Mouse (Mus musculus) kidney, embryonic 15.5 days (tissue): ENCODE measurements around the gene Lmntd1. TPM values are rescaled to one million over a fixed set of nuclear protein-coding genes. Genes with fewer than 3 reads are reported as not detected.

Experiments used
- ATAC-seq: fragments of 200-750 bp; cut with Nextera tagmentation; replicated peaks from 2 replicates; pipeline ENCODE4 v1.8.0; 2017; ENCODE audit warnings: moderate TSS enrichment; ENCODE audit not compliant: low FRiP score
- H3K27ac ChIP-seq: fragments of 300-500 bp; sonication (generic); 2 replicates; pipeline ENCODE4 v1.5.1; 2015; ENCODE audit warnings: mild to moderate bottlenecking, inconsistent platforms
- H3K27me3 ChIP-seq: fragments of 300-500 bp; sonication (generic); 2 replicates; pipeline ENCODE4 v1.6.1; 2015; ENCODE audit warnings: inconsistent platforms
- H3K36me3 ChIP-seq: fragments of 300-500 bp; sonication (generic); 2 replicates; pipeline ENCODE4 v1.6.1; 2015; ENCODE audit warnings: inconsistent platforms
- H3K4me1 ChIP-seq: fragments of 300-500 bp; sonication (generic); 2 replicates; pipeline ENCODE4 v1.6.1; 2015; ENCODE audit warnings: inconsistent platforms
- H3K4me2 ChIP-seq: fragments of 300-500 bp; sonication (generic); 2 replicates; pipeline ENCODE4 v1.6.1; 2015; ENCODE audit warnings: moderate library complexity, mild to moderate bottlenecking, inconsistent platforms
- H3K4me3 ChIP-seq: fragments of 300-500 bp; sonication (generic); replicated peaks from 2 replicates; pipeline ENCODE4 v1.5.1; 2015; ENCODE audit warnings: mild to moderate bottlenecking, inconsistent platforms
- H3K9ac ChIP-seq: fragments of 300-500 bp; sonication (generic); 2 replicates; pipeline ENCODE4 v1.6.1; 2015; ENCODE audit warnings: mild to moderate bottlenecking, inconsistent platforms
- H3K9me3 ChIP-seq: fragments of 300-500 bp; sonication (generic); replicated peaks from 2 replicates; pipeline ENCODE4 v1.6.1; 2016; ENCODE audit warnings: inconsistent platforms
- WGBS: fragments of 180-500 bp; shearing (Covaris S2); methylation state at CpG from one replicate; pipeline ENCODE4 v1.1.7; 2015; ENCODE audit warnings: mixed read lengths; 5-methylcytosine and 5-hydroxymethylcytosine counted together
- polyA plus RNA-seq: library from polyadenylated mRNA; unstranded; fragments of >200 nt; fragmentation: Nextera tagmentation; extraction: Ambion mirVana; gene quantifications from 2 replicates; pipeline ENCODE4 v1.2.1, GENCODE M21; 2015

Lmntd1 gene
- polyA plus RNA-seq, 1 experiment from 2014 or later, result 2.4 TPM

- Histone ChIP-seq H3K4me3 (no peak overlapping the region), H3K27ac (no peak overlapping the region), H3K9ac (no peak overlapping the region), H3K4me2 (no peak overlapping the region), H3K27me3 (no peaks in the 10 kb centered on the region), H3K4me1 (peaks cover 4% of the 10 kb centered on the region; the same call in 1 of the 2 replicates), H3K9me3 (no peaks in the 10 kb centered on the region), H3K36me3 (no peaks in the 10 kb centered on the region)
- ATAC-seq, result 0 out of 2 replicates have a peak, but pooled peaks have one; percentile 40
- 83% methylated on average over 5 of the region's 5 CpGs for WGBS
Observed at GRCm38 (mm10) chr6:145550993-145551392, 63.1 kb downstream of the Lmntd1 start.

- ATAC-seq, result peak; percentile 87
- Histone ChIP-seq H3K27ac (0 out of 2 replicates have a peak overlapping the region, but pooled peaks have one; percentile 29), H3K36me3 (no peaks in the 10 kb centered on the region), H3K4me2 (no peak overlapping the region), H3K4me1 (peaks cover 15% of the 10 kb centered on the region; the same call in 1 of the 2 replicates), H3K9me3 (peaks cover 6% of the 10 kb centered on the region; the same call in 1 of the 2 replicates), H3K9ac (no peak overlapping the region), H3K27me3 (no peaks in the 10 kb centered on the region), H3K4me3 (no peak overlapping the region)
- WGBS, result 30% methylated on average over 13 of the region's 13 CpGs
Observed at GRCm38 (mm10) chr6:145545927-145546641, 68.0 kb downstream of the Lmntd1 start.

DNA sequence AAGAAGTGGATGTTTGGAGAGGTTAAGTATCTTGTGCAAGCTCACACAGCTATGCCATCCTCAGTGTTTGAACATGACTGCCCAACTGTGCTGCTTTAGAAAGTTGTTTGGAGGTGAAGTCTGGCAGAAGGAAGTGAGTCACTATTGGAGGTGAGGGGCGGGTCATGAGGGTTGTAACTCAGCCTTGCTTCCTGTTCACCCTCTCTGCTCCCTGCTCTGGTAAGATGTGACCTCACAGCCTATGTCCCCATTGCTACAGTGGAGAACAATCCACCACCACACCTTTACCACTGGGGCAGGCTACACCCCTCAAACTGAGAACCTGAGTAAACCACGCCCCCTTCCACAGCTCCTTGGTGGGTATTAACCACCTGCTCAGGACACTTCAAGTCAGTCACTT lies 69.3 kb downstream of the Lmntd1 start:
- Histone ChIP-seq H3K4me1 (peaks cover 12% of the 10 kb centered on the region; the same call in 1 of the 2 replicates), H3K27ac (no peak overlapping the region), H3K4me2 (no peak overlapping the region), H3K27me3 (no peaks in the 10 kb centered on the region), H3K9ac (no peak overlapping the region), H3K9me3 (peaks cover 6% of the 10 kb centered on the region; the same call in 1 of the 2 replicates), H3K36me3 (no peaks in the 10 kb centered on the region), H3K4me3 (no peak overlapping the region)
- no peak for ATAC-seq
- WGBS, result 89% methylated on average over 2 of the region's 2 CpGs

- H3K27me3 ChIP-seq, result no peaks in the 10 kb centered on the region
- H3K9ac ChIP-seq, result no peak overlapping the region
- peaks cover 6% of the 10 kb centered on the region; the same call in 1 of the 2 replicates for H3K9me3 ChIP-seq
- H3K4me3 ChIP-seq, result no peak overlapping the region
- no peak for ATAC-seq
- peaks cover 17% of the 10 kb centered on the region for H3K4me1 ChIP-seq
- 66% methylated on average over 12 of the region's 12 CpGs for WGBS
- H3K4me2 ChIP-seq, result no peak overlapping the region
- H3K27ac ChIP-seq, result no peak overlapping the region
- H3K36me3 ChIP-seq, result no peaks in the 10 kb centered on the region
Observed at GRCm38 (mm10) chr6:145544304-145544703, 69.8 kb downstream of the Lmntd1 start.

DNA sequence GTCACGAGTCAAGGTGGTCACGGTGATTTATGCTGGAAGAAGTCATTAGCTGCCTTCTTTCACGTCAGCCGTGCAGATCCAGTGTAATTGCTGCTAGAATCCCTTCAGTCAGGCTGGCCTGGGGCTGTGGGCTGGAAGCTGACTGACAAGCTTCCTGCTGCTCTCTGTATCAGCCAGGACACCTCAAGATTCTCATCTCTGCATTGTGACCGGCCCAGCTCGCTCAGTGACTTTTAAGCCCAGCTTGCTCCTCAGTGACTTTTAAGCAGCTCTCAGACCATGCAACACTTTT lies 74.6 kb downstream of the Lmntd1 start:
- H3K27me3 ChIP-seq, result no peaks in the 10 kb centered on the region
- H3K4me2 ChIP-seq, result no peak overlapping the region
- H3K9ac ChIP-seq, result no peak overlapping the region
- H3K36me3 ChIP-seq, result no peaks in the 10 kb centered on the region
- ATAC-seq, result no peak
- H3K9me3 ChIP-seq, result peaks cover 6% of the 10 kb centered on the region; the same call in 1 of the 2 replicates
- H3K27ac ChIP-seq, result peak overlapping the region; percentile 52; the same call in 1 of the 2 replicates
- H3K4me3 ChIP-seq, result no peak overlapping the region
- WGBS, result 35% methylated on average over 6 of the region's 6 CpGs
- peaks cover 20% of the 10 kb centered on the region for H3K4me1 ChIP-seq

DNA sequence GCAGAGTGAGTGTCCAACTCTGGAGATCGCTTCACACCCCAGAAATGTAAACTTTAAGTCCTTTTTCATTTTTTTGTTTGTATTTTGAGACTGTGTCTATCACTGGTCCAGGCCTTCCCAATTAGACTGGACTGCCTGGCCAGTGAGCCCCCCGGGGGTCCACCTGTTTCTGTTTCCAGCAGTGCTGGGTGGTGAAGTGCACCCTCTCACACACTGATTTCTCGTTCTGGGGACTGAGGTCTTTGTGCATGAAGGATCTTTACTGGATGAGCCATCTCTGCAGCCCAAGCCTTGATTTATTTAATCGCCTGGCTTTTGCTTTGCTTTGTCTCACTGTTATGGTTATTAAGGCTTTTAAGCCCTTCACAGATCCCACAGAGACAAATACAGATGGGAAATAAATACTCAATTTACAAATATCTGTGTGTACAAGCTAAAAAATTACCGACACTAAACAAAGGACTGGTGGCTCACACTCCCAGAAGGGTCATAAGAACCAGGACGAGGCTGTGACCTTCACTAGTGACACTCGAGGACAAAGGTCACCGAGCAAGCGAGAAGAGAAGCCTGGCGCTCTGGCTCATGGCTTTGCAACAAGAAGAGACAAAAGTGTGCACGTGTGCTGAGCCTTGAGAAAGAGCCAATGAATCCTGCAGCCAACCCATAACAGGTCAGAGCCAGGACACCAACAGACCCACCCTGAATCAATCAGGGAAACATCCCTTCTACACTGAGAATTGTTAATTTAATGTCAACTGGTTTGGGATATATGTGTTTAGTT lies 75.1 kb downstream of the Lmntd1 start:
- Histone ChIP-seq H3K27ac (peak overlapping the region; percentile 43), H3K4me1 (peaks cover 15% of the 10 kb centered on the region)
- ATAC-seq, result no peak

GRCm38 (mm10) chr6:145530464-145530863 lies 83.7 kb downstream of the Lmntd1 start:
- H3K4me2 ChIP-seq, result no peak overlapping the region
- H3K9ac ChIP-seq, result no peak overlapping the region
- no peak for ATAC-seq
- H3K27me3 ChIP-seq, result no peaks in the 10 kb centered on the region
- H3K4me1 ChIP-seq, result no peaks in the 10 kb centered on the region
- H3K9me3 ChIP-seq, result no peaks in the 10 kb centered on the region
- whole genome bisulfite sequencing, result 76% methylated on average over 3 of the region's 3 CpGs
- no peak overlapping the region for H3K4me3 ChIP-seq
- H3K27ac ChIP-seq, result no peak overlapping the region
- H3K36me3 ChIP-seq, result no peaks in the 10 kb centered on the region

More for the DNA sequence above, 75.1 kb downstream of the Lmntd1 start:
- no peak overlapping the region for H3K4me3 ChIP-seq
- no peak overlapping the region for H3K9ac ChIP-seq
- H3K9me3 ChIP-seq, result peaks cover 6% of the 10 kb centered on the region; the same call in 1 of the 2 replicates
- WGBS, result 32% methylated on average over 11 of the region's 11 CpGs
- no peaks in the 10 kb centered on the region for H3K27me3 ChIP-seq
- no peak overlapping the region for H3K4me2 ChIP-seq
- H3K36me3 ChIP-seq, result no peaks in the 10 kb centered on the region

- H3K9ac ChIP-seq, result no peak overlapping the region
- H3K4me3 ChIP-seq, result no peak overlapping the region
- no peak overlapping the region for H3K27ac ChIP-seq
- H3K9me3 ChIP-seq, result no peaks in the 10 kb centered on the region; the same call in 1 of the 2 replicates
- no peak overlapping the region for H3K4me2 ChIP-seq
- 92% methylated on average over 9 of the region's 9 CpGs for WGBS
- H3K27me3 ChIP-seq, result no peaks in the 10 kb centered on the region
- H3K4me1 ChIP-seq, result no peaks in the 10 kb centered on the region
- H3K36me3 ChIP-seq, result no peaks in the 10 kb centered on the region
- ATAC-seq, result no peak
Observed at GRCm38 (mm10) chr6:145523337-145523736, 90.8 kb downstream of the Lmntd1 start.

DNA sequence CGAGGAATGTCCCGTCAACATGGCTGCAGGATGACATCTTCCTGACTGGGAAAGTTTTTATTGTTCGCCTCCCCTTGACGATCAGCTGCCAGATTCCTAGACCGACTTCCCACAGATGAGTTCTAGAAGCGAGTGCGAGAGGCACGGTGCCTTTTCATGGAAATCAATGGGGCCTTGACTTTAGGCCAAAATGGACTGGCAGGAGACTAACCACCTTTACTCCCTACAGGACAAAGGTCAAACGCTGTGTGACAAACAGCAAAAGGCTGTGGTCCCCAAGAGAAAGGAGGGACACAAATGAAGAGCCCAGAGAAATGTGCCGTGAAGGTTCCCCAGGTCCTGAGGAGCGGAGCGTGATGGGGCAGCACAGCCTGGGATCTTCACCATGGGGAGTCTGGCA lies 91.5 kb downstream of the Lmntd1 start:
- no peaks in the 10 kb centered on the region; the same call in 1 of the 2 replicates for H3K9me3 ChIP-seq
- no peak overlapping the region for H3K4me2 ChIP-seq
- 84% methylated on average over 12 of the region's 12 CpGs for WGBS
- no peaks in the 10 kb centered on the region for H3K27me3 ChIP-seq
- H3K27ac ChIP-seq, result no peak overlapping the region
- no peak overlapping the region for H3K4me3 ChIP-seq
- H3K4me1 ChIP-seq, result no peaks in the 10 kb centered on the region
- no peaks in the 10 kb centered on the region for H3K36me3 ChIP-seq
- ATAC-seq, result no peak
- no peak overlapping the region for H3K9ac ChIP-seq

DNA sequence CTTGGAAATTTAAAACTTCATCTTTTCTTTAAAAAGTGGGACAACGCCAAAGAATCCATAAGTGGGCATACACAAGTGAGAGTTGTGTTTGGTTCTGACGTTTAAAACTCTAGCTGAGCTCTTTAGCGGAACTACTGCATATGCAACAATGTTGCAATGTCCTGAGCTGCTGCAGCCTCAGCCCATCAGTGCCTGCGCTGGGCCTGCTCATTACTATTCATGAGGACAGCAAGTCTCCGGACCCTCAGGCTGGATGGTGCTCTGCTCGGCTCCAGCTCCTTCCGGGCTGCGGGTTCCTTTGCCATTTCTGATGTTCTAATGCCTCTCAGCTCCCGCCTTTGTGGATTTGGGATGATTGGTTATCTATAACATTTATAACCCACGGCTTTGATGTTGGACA lies 97.1 kb downstream of the Lmntd1 start:
- H3K4me3 ChIP-seq, result no peak overlapping the region
- H3K4me1 ChIP-seq, result peaks cover 20% of the 10 kb centered on the region
- H3K27ac ChIP-seq, result no peak overlapping the region
- H3K36me3 ChIP-seq, result no peaks in the 10 kb centered on the region
- no peak overlapping the region for H3K4me2 ChIP-seq
- no peak overlapping the region for H3K9ac ChIP-seq
- WGBS, result 50% methylated on average over 10 of the region's 10 CpGs
- no peak for ATAC-seq
- no peaks in the 10 kb centered on the region; the same call in 1 of the 2 replicates for H3K9me3 ChIP-seq
- no peaks in the 10 kb centered on the region for H3K27me3 ChIP-seq

DNA sequence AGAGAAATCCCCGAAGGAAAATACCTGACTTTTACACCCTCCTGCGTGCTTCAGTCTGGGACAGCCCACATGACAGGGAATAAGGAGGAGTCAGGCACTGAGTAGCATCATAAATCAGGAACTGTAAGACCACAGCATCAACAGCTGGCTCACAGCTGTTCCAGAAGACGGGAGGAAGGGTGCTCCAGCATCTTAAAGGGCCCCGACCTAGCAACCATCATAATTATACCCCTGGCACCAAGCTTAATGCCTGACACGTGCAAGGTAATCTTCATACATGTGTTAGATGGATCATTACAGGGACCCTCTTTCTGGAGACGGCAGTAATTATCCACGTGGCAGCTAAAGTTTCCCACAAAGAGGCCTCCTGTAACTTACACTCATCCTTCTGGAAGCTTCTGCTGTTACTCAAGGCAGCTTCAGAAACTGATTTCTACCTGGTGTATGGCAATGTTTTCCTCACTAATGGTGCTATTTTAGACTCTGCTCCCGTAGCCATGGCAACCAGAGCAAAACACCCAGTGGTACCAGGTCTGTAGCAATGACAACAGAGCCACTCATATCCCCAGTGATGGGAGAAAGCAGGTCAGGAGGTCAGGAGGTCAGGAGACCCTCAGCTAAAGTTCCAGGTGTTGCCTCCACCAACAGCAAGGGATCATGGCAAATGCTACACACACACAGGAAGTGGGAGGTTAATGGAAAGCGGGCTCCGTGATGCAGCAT lies 98.1 kb downstream of the Lmntd1 start:
- H3K27ac ChIP-seq, result peak overlapping the region; percentile 32; the same call in 1 of the 2 replicates
- no peak overlapping the region for H3K4me2 ChIP-seq
- no peak overlapping the region for H3K4me3 ChIP-seq
- no peaks in the 10 kb centered on the region for H3K36me3 ChIP-seq
- H3K27me3 ChIP-seq, result no peaks in the 10 kb centered on the region
- 34% methylated on average over 10 of the region's 10 CpGs for WGBS
- peak; percentile 83 for ATAC-seq
- no peak overlapping the region for H3K9ac ChIP-seq
- H3K4me1 ChIP-seq, result peaks cover 25% of the 10 kb centered on the region
- no peaks in the 10 kb centered on the region; the same call in 1 of the 2 replicates for H3K9me3 ChIP-seq

- peaks cover 21% of the 10 kb centered on the region for H3K4me1 ChIP-seq
- H3K9me3 ChIP-seq, result no peaks in the 10 kb centered on the region
- peak; percentile 53; the same call in 1 of the 2 replicates for ATAC-seq
- H3K27ac ChIP-seq, result no peak overlapping the region
- no peak overlapping the region for H3K4me3 ChIP-seq
- WGBS, result 40% methylated on average over 8 of the region's 8 CpGs
- H3K4me2 ChIP-seq, result no peak overlapping the region
- no peaks in the 10 kb centered on the region for H3K36me3 ChIP-seq
- no peaks in the 10 kb centered on the region for H3K27me3 ChIP-seq
- H3K9ac ChIP-seq, result no peak overlapping the region
Observed at GRCm38 (mm10) chr6:145511265-145511664, 102.9 kb downstream of the Lmntd1 start.
